Mouse (Mus musculus) megakaryocyte, embryonic 14.5 days (primary cell): ENCODE results near the gene Zyg11a.

Experiments
- FLI1 ChIP-seq: IDR thresholded peaks from 2 replicates; pipeline ENCODE4 v1.6.1; 2012; ENCODE audit warnings: low read length, inconsistent platforms, mixed read lengths
- GATA1 ChIP-seq: IDR thresholded peaks from 3 replicates; pipeline ENCODE4 v1.6.1; 2012; ENCODE audit warnings: mixed read lengths, low read length, inconsistent platforms, borderline replicate concordance

DNA sequence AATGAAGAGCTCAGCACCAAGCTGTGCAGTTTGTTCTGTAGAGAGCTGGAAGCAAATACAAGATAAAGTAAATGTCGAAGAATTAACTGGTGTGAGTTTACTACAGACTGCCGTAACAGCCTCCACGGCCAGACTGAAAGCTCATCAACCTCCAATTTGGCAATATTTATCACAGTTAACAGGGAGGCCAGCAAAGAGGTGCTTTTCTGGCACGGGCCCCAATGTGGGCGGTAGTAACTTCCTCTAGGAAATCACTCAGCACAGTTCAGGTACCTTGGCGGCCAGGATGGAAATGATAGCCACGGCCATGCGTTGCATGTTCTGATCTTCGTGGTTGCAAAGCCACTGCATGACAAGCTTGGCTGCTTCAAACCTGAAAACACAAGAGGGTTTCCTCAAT lies 32.7 kb upstream of the Zyg11a start:
- TF ChIP-seq GATA1 (no peak), FLI1 (no peak)
